Mouse (Mus musculus) layer of hippocampus, postnatal 36 days (tissue): ENCODE results near the gene Jmjd7. TPM values are rescaled to one million over a fixed set of nuclear protein-coding genes. Genes with fewer than 3 reads are reported as not detected.

ENCODE experiments used
- DNase-seq, 2 experiments: peaks; one replicate each; pipeline ENCODE4 v3.0.0; 2022
- total RNA-seq, 2 experiments: library from RNA; stranded (reverse); gene quantifications; 2 replicates each; pipeline ENCODE4 v1.2.3; 2021

The Jmjd7 gene
- 1 to 10 TPM; 4.6 to 6.1 TPM for total RNA-seq

- peak; percentile 88 for DNase-seq
Observed at GRCm38 (mm10) chr2:120026984-120027949, at the start of gene Jmjd7, which contains the start of gene Gm28042. TSS of gene Jmjd7 (plus strand) at chr2:120027483. TSS of gene Gm28042 (plus strand) at chr2:120027493.

- DNase-seq, result no peak
Observed at GRCm38 (mm10) chr2:119980343-119980986, 46.8 kb upstream of the Jmjd7 start.

- DNase-seq, result no peak
Observed at GRCm38 (mm10) chr2:119981631-119982030, 45.7 kb upstream of the Jmjd7 start.

GRCm38 (mm10) chr2:119985871-119986270 lies 41.4 kb upstream of the Jmjd7 start:
- DNase-seq, result no peak

- no peak for DNase-seq
Observed at GRCm38 (mm10) chr2:119986369-119986768, 40.9 kb upstream of the Jmjd7 start.

- no peak for DNase-seq
Observed at GRCm38 (mm10) chr2:119987441-119987840, 39.8 kb upstream of the Jmjd7 start.

- DNase-seq, result no peak
Observed at GRCm38 (mm10) chr2:119988952-119989351, 38.3 kb upstream of the Jmjd7 start.

- DNase-seq, result no peak
Observed at GRCm38 (mm10) chr2:119990881-119991280, 36.4 kb upstream of the Jmjd7 start.

GRCm38 (mm10) chr2:119992349-119992748 lies 34.9 kb upstream of the Jmjd7 start:
- DNase-seq, result no peak

GRCm38 (mm10) chr2:119993515-119993914 lies 33.8 kb upstream of the Jmjd7 start:
- DNase-seq, result no peak

GRCm38 (mm10) chr2:119994839-119995238 lies 32.4 kb upstream of the Jmjd7 start:
- DNase-seq, result no peak

GRCm38 (mm10) chr2:119995391-119996281 lies 31.6 kb upstream of the Jmjd7 start:
- no peak for DNase-seq

- no peak for DNase-seq
Observed at GRCm38 (mm10) chr2:119997354-119997753, 29.9 kb upstream of the Jmjd7 start.

GRCm38 (mm10) chr2:119999731-120000130 lies 27.6 kb upstream of the Jmjd7 start:
- DNase-seq, result no peak

- no peak for DNase-seq
Observed at GRCm38 (mm10) chr2:120000882-120001584, 26.2 kb upstream of the Jmjd7 start.

GRCm38 (mm10) chr2:120001956-120002355 lies 25.3 kb upstream of the Jmjd7 start:
- DNase-seq, result no peak

GRCm38 (mm10) chr2:120003970-120004369 lies 23.3 kb upstream of the Jmjd7 start:
- DNase-seq, result no peak

- DNase-seq, result no peak
Observed at GRCm38 (mm10) chr2:120006696-120007095, 20.6 kb upstream of the Jmjd7 start.

GRCm38 (mm10) chr2:120007680-120008210 lies 19.5 kb upstream of the Jmjd7 start:
- DNase-seq, result no peak

GRCm38 (mm10) chr2:120008672-120009071 lies 18.6 kb upstream of the Jmjd7 start:
- no peak for DNase-seq

- peak; percentile 36 to 54 for DNase-seq
Observed at GRCm38 (mm10) chr2:120011462-120012200, 15.7 kb upstream of the Jmjd7 start.
